Mouse (Mus musculus) thymus, postnatal 36 days (tissue): ENCODE measurements around the gene Prdm10.

Source experiments
- DNase-seq, 2 experiments: peaks; one replicate each; pipeline ENCODE4 v3.0.0; 2022; ENCODE audit warnings: mixed read lengths in 2 of 2

The Prdm10 gene

GRCm38 (mm10) chr9:31307232-31307631, 26.9 kb downstream of the Prdm10 start:
- no peak for DNase-seq

GRCm38 (mm10) chr9:31309041-31309440, 28.7 kb downstream of the Prdm10 start:
- no peak for DNase-seq

- no peak for DNase-seq
These were observed 30.3 kb downstream of the Prdm10 start for GRCm38 (mm10) chr9:31310662-31311061.

GRCm38 (mm10) chr9:31313876-31314275, 33.5 kb downstream of the Prdm10 start:
- no peak for DNase-seq

- DNase-seq = no peak
These were observed 35.6 kb downstream of the Prdm10 start for GRCm38 (mm10) chr9:31315983-31316382.

- no peak for DNase-seq
These were observed 38.6 kb downstream of the Prdm10 start for GRCm38 (mm10) chr9:31318956-31319355.

GRCm38 (mm10) chr9:31320734-31321133, 40.4 kb downstream of the Prdm10 start:
- DNase-seq = no peak

- no peak for DNase-seq
These were observed 41.2 kb downstream of the Prdm10 start for GRCm38 (mm10) chr9:31321526-31321925.

GRCm38 (mm10) chr9:31322090-31322489, 41.8 kb downstream of the Prdm10 start:
- DNase-seq = no peak

- DNase-seq = no peak
These were observed 50.5 kb downstream of the Prdm10 start for GRCm38 (mm10) chr9:31330816-31331215.

- DNase-seq = no peak
These were observed 50.9 kb downstream of the Prdm10 start for GRCm38 (mm10) chr9:31331246-31331645.

GRCm38 (mm10) chr9:31331906-31332305, 51.6 kb downstream of the Prdm10 start:
- no peak for DNase-seq

- DNase-seq = no peak
These were observed 52.5 kb downstream of the Prdm10 start for GRCm38 (mm10) chr9:31332826-31333225.

GRCm38 (mm10) chr9:31334991-31335390, 54.7 kb downstream of the Prdm10 start:
- no peak for DNase-seq

- DNase-seq = no peak
These were observed 64.0 kb downstream of the Prdm10 start for GRCm38 (mm10) chr9:31344289-31344831.

- no peak for DNase-seq
These were observed 66.3 kb downstream of the Prdm10 start for GRCm38 (mm10) chr9:31346575-31347080.

- DNase-seq = no peak
These were observed 68.1 kb downstream of the Prdm10 start for GRCm38 (mm10) chr9:31348458-31348857.

- peak; percentile 53 to 63 for DNase-seq
These were observed 68.6 kb downstream of the Prdm10 start for GRCm38 (mm10) chr9:31348915-31349314.

GRCm38 (mm10) chr9:31352716-31353115, 72.4 kb downstream of the Prdm10 start:
- DNase-seq = no peak

- DNase-seq = no peak
These were observed 73.2 kb downstream of the Prdm10 start for GRCm38 (mm10) chr9:31353518-31353917.

GRCm38 (mm10) chr9:31354051-31354450, 73.7 kb downstream of the Prdm10 start:
- no peak for DNase-seq

GRCm38 (mm10) chr9:31363698-31364609, 83.6 kb downstream of the Prdm10 start:
- no peak for DNase-seq

GRCm38 (mm10) chr9:31365086-31365485, 84.7 kb downstream of the Prdm10 start:
- no peak for DNase-seq

- no peak for DNase-seq
These were observed 91.4 kb downstream of the Prdm10 start for GRCm38 (mm10) chr9:31371740-31372139.
